Mouse (Mus musculus): ENCODE results near the gene Nhp2.

DNA sequence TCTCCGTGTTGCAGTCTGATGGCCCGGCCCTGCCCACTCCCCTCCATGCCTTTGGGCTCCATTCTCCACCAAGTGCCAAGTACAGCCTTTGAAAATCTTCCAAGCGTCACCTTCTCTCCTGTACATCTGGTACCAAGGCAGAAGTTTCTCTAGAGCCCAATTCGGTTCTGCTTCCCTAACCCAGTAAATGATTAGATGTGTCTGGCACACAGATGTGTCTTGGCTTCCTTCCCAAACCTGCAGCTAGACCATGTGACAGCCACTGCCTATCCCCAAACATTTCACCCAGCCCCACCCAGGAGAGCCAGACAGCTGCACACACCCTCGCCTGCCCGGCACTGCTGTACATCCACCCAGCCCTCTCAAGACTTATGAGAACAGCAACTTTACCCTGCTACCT lies 39.2 kb downstream of the Nhp2 start:
- TF ChIP-seq CTCF (IDR thresholded peaks at IDR 0.05; ENCODE audit: borderline replicate concordance, insufficient read depth, low read length): no peak
- no peak for TF ChIP-seq POLR2A (IDR thresholded peaks at IDR 0.05; ENCODE audit: low read depth, low read length)

Measured in embryonic fibroblast, embryonic 13.5 days (primary cell).